Mouse (Mus musculus): ENCODE data around the gene Zdhhc20.
"Not testable (repeated sequence)": the region's sequence is repeated elsewhere in the genome, so short reads cannot be mapped to it uniquely, and the experiment has no call there.

The Zdhhc20 gene

GRCm38 (mm10) chr14:57890011-57890842 lies at the start of gene Zdhhc20:
Gene Zdhhc20 (minus strand): TSS chr14:57890276.
- DNase-seq, result peak; percentile 97

- DNase-seq, result no peak
Measured at GRCm38 (mm10) chr14:57937297-57937696, 47.2 kb upstream of the Zdhhc20 start.

- no peak for DNase-seq
Measured at GRCm38 (mm10) chr14:57934666-57935065, 44.6 kb upstream of the Zdhhc20 start.

GRCm38 (mm10) chr14:57933608-57934007 lies 43.5 kb upstream of the Zdhhc20 start:
- DNase-seq, result no peak

- no peak for DNase-seq
Measured at GRCm38 (mm10) chr14:57932881-57933443, 42.9 kb upstream of the Zdhhc20 start.

GRCm38 (mm10) chr14:57921428-57922131 lies 31.5 kb upstream of the Zdhhc20 start:
- DNase-seq, result peak; percentile 60

GRCm38 (mm10) chr14:57920568-57921310 lies 30.7 kb upstream of the Zdhhc20 start:
- no peak for DNase-seq

- no peak for DNase-seq
Measured at GRCm38 (mm10) chr14:57919148-57919875, 29.2 kb upstream of the Zdhhc20 start.

- DNase-seq, result no peak
Measured at GRCm38 (mm10) chr14:57915341-57915740, 25.3 kb upstream of the Zdhhc20 start.

- not testable (repeated sequence) for DNase-seq
Measured at GRCm38 (mm10) chr14:57912211-57913007, 22.3 kb upstream of the Zdhhc20 start.

GRCm38 (mm10) chr14:57911787-57912186 lies 21.7 kb upstream of the Zdhhc20 start:
- DNase-seq, result not testable (repeated sequence)

GRCm38 (mm10) chr14:57911316-57911715 lies 21.2 kb upstream of the Zdhhc20 start:
- no peak for DNase-seq

- peak; percentile 91 for DNase-seq
Measured at GRCm38 (mm10) chr14:57910501-57911068, 20.5 kb upstream of the Zdhhc20 start.

- no peak for DNase-seq
Measured at GRCm38 (mm10) chr14:57909297-57909696, 19.2 kb upstream of the Zdhhc20 start.

- DNase-seq, result no peak
Measured at GRCm38 (mm10) chr14:57908431-57908830, 18.4 kb upstream of the Zdhhc20 start.

- no peak for DNase-seq
Measured at GRCm38 (mm10) chr14:57901998-57902397, 11.9 kb upstream of the Zdhhc20 start.

GRCm38 (mm10) chr14:57896882-57897281 lies 6.8 kb upstream of the Zdhhc20 start:
- DNase-seq, result no peak

- not testable (repeated sequence) for DNase-seq
Measured at GRCm38 (mm10) chr14:57896088-57896871, 6.2 kb upstream of the Zdhhc20 start.

- DNase-seq, result no peak
Measured at GRCm38 (mm10) chr14:57894346-57894745, 4.3 kb upstream of the Zdhhc20 start.

- no peak for DNase-seq
Measured at GRCm38 (mm10) chr14:57892961-57893360, 2.9 kb upstream of the Zdhhc20 start.
